Mouse (Mus musculus) myocyte (in vitro differentiated cells): ENCODE results near the gene Gm20388.

Source experiments
- CEBPB ChIP-seq: IDR thresholded peaks from 2 replicates; pipeline ENCODE4 v1.6.1; 2011; ENCODE audit warnings: mild to moderate bottlenecking, moderate library complexity; ENCODE audit not compliant: poor library complexity, insufficient read depth, severe bottlenecking
- E2F4 ChIP-seq: IDR thresholded peaks from one replicate; pipeline ENCODE4 v1.6.1; 2011; ENCODE audit warnings: mild to moderate bottlenecking, control low read depth, moderate library complexity; ENCODE audit not compliant: insufficient read depth
- MAX ChIP-seq: IDR thresholded peaks from one replicate; pipeline ENCODE4 v1.6.1; 2011; ENCODE audit warnings: low read depth, mild to moderate bottlenecking, control low read depth
- MYOD1 ChIP-seq, 3 experiments: IDR thresholded peaks; one replicate each; pipeline ENCODE4 v1.6.1; 2011; ENCODE audit warnings: control low read depth in 2 of 3, low read depth in 2 of 3, mild to moderate bottlenecking in 2 of 3, moderate library complexity in 1 of 3; ENCODE audit not compliant: insufficient read length in 2 of 3, control insufficient read depth in 1 of 3
- MYOG ChIP-seq, 3 experiments: IDR thresholded peaks; one replicate each; pipeline ENCODE4 v1.6.1; 2011; ENCODE audit warnings: control low read depth in 2 of 3, low read depth in 2 of 3, mild to moderate bottlenecking in 2 of 3; ENCODE audit not compliant: insufficient read length in 2 of 3, control insufficient read depth in 1 of 3, insufficient read depth in 1 of 3
- POLR2A ChIP-seq: IDR thresholded peaks from one replicate; pipeline ENCODE4 v1.6.1; 2011; ENCODE audit warnings: low read depth, mild to moderate bottlenecking, control low read depth, moderate library complexity; ENCODE audit not compliant: insufficient read length
- POLR2AphosphoS2 ChIP-seq: IDR thresholded peaks from one replicate; pipeline ENCODE4 v1.6.1; 2011; ENCODE audit warnings: low read depth, control low read depth; ENCODE audit not compliant: insufficient read length
- REST ChIP-seq: IDR thresholded peaks from one replicate; pipeline ENCODE4 v1.6.1; 2011; ENCODE audit warnings: mild to moderate bottlenecking, control low read depth, moderate library complexity; ENCODE audit not compliant: insufficient read depth, insufficient read length
- TCF12 ChIP-seq: IDR thresholded peaks from one replicate; pipeline ENCODE4 v1.6.1; 2011; ENCODE audit warnings: mild to moderate bottlenecking, control low read depth; ENCODE audit not compliant: poor library complexity, insufficient read depth, severe bottlenecking
- USF1 ChIP-seq: IDR thresholded peaks from one replicate; pipeline ENCODE4 v1.6.1; 2011; ENCODE audit warnings: low read depth, mild to moderate bottlenecking, control low read depth, moderate library complexity

DNA sequence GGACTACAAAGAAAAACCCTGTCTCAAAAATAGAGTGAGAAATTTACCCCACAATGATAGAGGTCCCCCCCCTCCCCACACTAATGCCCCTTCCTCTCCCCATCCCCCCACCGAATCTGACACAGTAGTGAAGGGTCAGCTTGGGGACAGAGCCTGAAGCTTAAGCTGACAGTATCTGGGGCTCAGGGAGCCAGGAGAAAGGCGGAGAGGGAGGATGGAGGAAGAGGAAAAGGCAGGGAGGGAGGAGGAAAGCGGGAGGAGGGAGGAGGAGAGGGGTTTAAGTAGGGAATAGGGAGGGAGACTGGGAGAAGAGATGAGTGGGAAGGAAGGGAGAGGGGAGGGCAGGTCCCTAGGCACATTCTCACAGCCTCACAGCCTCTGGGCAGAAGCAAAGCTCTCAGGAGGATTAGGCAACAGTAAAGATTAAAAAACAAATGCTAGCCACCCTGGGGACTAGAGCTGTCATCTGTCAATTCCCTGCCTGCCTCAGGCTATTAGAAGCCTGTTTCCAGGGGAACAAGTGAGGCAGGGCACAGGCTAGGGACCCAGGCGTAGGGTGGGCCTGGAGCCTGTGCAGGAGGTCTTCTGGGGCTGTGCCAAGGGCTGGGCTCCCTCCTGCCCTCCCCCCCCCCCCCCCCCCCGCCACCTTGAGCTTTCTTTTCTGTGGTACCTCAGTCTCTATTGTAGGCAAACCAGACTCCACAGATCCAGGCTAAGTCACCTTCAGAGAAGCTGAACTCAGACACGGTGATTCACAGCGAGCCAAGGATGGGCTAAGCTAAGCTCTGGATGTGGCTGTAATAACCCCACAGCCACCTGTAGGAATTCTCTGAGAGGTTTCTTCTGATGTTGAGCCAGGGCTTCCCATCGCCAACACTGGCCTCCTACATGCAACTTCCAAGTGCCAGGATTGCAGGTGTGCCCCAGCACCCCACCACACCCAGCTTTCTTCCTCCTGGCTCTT is 706.3 kb downstream of the Gm20388 start:
- TF ChIP-seq REST (no peak), POLR2A (no peak), USF1 (no peak), TCF12 (no peak), MAX (no peak), POLR2AphosphoS2 (no peak), E2F4 (no peak), MYOD1 (IDR thresholded peaks at IDR 0.05; ENCODE audit: control insufficient read depth in 1 of 3, insufficient read length in 2 of 3, low read depth in 2 of 3) (no peak), MYOG (IDR thresholded peaks at IDR 0.05; ENCODE audit: control insufficient read depth in 1 of 3, insufficient read depth in 1 of 3, insufficient read length in 2 of 3, low read depth in 2 of 3) (no peak), CEBPB (no peak)
